In genomic region chr6:38145463-38146065, GRCm38 (mm10) we compare ENCODE assay signal across 11 mouse cellular contexts. TPM values are rescaled to one million over a fixed set of nuclear protein-coding genes. Genes with fewer than 3 reads are reported as not detected.
DNase-seq lines count a peak whose midpoint lies in the region; ATAC-seq and TF ChIP-seq lines count a peak whose summit lies in the region.
"Had no signal": no experiment of that assay in that cellular context is flagged by ENCODE, and none has a peak within 500 bp of the region (broad histone marks: within the 10 kb centered on the region; RNA-seq: fewer than 3 reads in every experiment).

No protein-coding gene starts in this region.

- WGBS in heart, embryonic 12.5 days = 63% methylated on average over 8 of the region's 8 CpGs
- WGBS in forebrain, embryonic 15.5 days = 62% methylated on average over 8 of the region's 8 CpGs

- no peak overlapping the region for H3K4me2 ChIP-seq in heart, embryonic 12.5 days
- no peak overlapping the region for H3K4me2 ChIP-seq in forebrain, embryonic 15.5 days (replicated peaks)
- H3K4me2 ChIP-seq: liver, embryonic 13.5 days had no signal

- no peak for TF ChIP-seq POLR2A in ES-Bruce4 (IDR thresholded peaks at IDR 0.05; ENCODE audit: insufficient read depth, low read length)

- no peak for TF ChIP-seq CTCF in ES-Bruce4 (IDR thresholded peaks at IDR 0.05; ENCODE audit: low read depth, low read length)

- H3K9me3 ChIP-seq in heart, embryonic 12.5 days (replicated peaks) = no peaks in the 10 kb centered on the region
- no peaks in the 10 kb centered on the region for H3K9me3 ChIP-seq in ES-Bruce4 (replicated peaks; ENCODE audit: control insufficient read depth, insufficient read depth, low read length, poor library complexity, severe bottlenecking)
- no peaks in the 10 kb centered on the region for H3K9me3 ChIP-seq in forebrain, embryonic 15.5 days
- H3K9me3 ChIP-seq: G1E; liver, embryonic 13.5 days had no signal

- H3K4me1 ChIP-seq in heart, embryonic 12.5 days (replicated peaks) = peaks cover 21% of the 10 kb centered on the region
- H3K4me1 ChIP-seq in ES-Bruce4 (ENCODE audit: control insufficient read depth, insufficient read depth, low read length) = peaks cover 2% of the 10 kb centered on the region
- no peaks in the 10 kb centered on the region for H3K4me1 ChIP-seq in forebrain, embryonic 15.5 days

- peaks cover 14% of the 10 kb centered on the region for H3K36me3 ChIP-seq in heart, embryonic 12.5 days
- H3K36me3 ChIP-seq in ES-Bruce4 (ENCODE audit: control insufficient read depth, insufficient read depth, low read length, poor library complexity, severe bottlenecking) = no peaks in the 10 kb centered on the region
- peaks cover 59% of the 10 kb centered on the region for H3K36me3 ChIP-seq in forebrain, embryonic 15.5 days
- H3K36me3 ChIP-seq: G1E; liver, embryonic 13.5 days had no signal

- no peaks in the 10 kb centered on the region for H3K27me3 ChIP-seq in heart, embryonic 12.5 days (replicated peaks)
- no peaks in the 10 kb centered on the region for H3K27me3 ChIP-seq in ES-Bruce4 (ENCODE audit: control insufficient read depth, insufficient read depth, low read length, poor library complexity, severe bottlenecking)
- H3K27me3 ChIP-seq in forebrain, embryonic 15.5 days = no peaks in the 10 kb centered on the region
- H3K27me3 ChIP-seq: liver, embryonic 13.5 days had no signal

- no peak overlapping the region for H3K4me3 ChIP-seq in heart, embryonic 12.5 days
- H3K4me3 ChIP-seq in ES-Bruce4 (ENCODE audit: low read depth, low read length) = no peak overlapping the region
- H3K4me3 ChIP-seq in forebrain, embryonic 15.5 days = no peak overlapping the region
- H3K4me3 ChIP-seq: liver, embryonic 13.5 days had no signal

- H3K9ac ChIP-seq in heart, embryonic 12.5 days = no peak overlapping the region
- H3K9ac ChIP-seq in ES-Bruce4 (ENCODE audit: low read depth, poor library complexity, severe bottlenecking) = no peak overlapping the region
- H3K9ac ChIP-seq in forebrain, embryonic 15.5 days (replicated peaks) = no peak overlapping the region
- H3K9ac ChIP-seq: liver, embryonic 13.5 days had no signal

- no peak for DNase-seq in heart, postnatal 4 days
- peak; percentile 69 for DNase-seq in kidney, postnatal 36 days
- DNase-seq in cerebellum, postnatal 36 days = no peak
- no peak for DNase-seq in cerebellum, adult 11 months
- DNase-seq: liver, embryonic 13.5 days had no signal

- peak overlapping the region; percentile 75; the same call in 1 of the 2 replicates for H3K27ac ChIP-seq in heart, embryonic 12.5 days (ENCODE audit: poor library complexity, severe bottlenecking)
- H3K27ac ChIP-seq in ES-Bruce4 (ENCODE audit: insufficient read depth, low read length) = peak overlapping the region; percentile 77
- no peak overlapping the region for H3K27ac ChIP-seq in forebrain, embryonic 15.5 days (replicated peaks)

- TF ChIP-seq EP300 in ES-Bruce4 (IDR thresholded peaks at IDR 0.05; ENCODE audit: insufficient read depth, low read depth, low read length) = no peak

- no peak for ATAC-seq in heart, embryonic 12.5 days (ENCODE audit: insufficient number of reproducible peaks, low FRiP score)
- peak; percentile 67 for ATAC-seq in granulocyte monocyte progenitor cell, adult 5-6 weeks (replicated peaks; ENCODE audit: poor library complexity, severe bottlenecking)
- ATAC-seq in forebrain, embryonic 15.5 days (replicated peaks) = no peak

RNA-seq across cellular contexts. Expression of gene Atp6v0a4, which starts 21.2 kb away (rescaled TPM):
- 0.06 and 0.15 TPM in 2 replicates for polyA plus RNA-seq in heart, embryonic 12.5 days (2016; fragmentation: Nextera tagmentation; extraction: Ambion mirVana)
- total RNA-seq in heart, postnatal 4 days (2021) = 1 to 10 TPM; 2.1 to 2.9 TPM
- polyA plus RNA-seq in ES-Bruce4 (2011; ENCODE audit: insufficient read depth, insufficient read length, low read depth, missing spikeins) = 4.9 and 6.1 TPM in 2 replicates
- total RNA-seq in granulocyte monocyte progenitor cell, adult 5-6 weeks (2014; fragmentation: Nextera tagmentation) = not detected in 2 replicates
- total RNA-seq in granulocyte monocyte progenitor cell, adult 5-6 weeks (2017) = not detected in 2 replicates
- 0.19 and 0.38 TPM in 2 replicates for polyA plus RNA-seq in forebrain, embryonic 15.5 days (2015; fragmentation: Nextera tagmentation; extraction: Ambion mirVana)
- total RNA-seq: G1E had no signal
- polyA plus RNA-seq: G1E had no signal

RNA-seq across cellular contexts. Expression of gene Tmem213, which starts 36.5 kb away (rescaled TPM):
- not detected in 2 replicates for polyA plus RNA-seq in heart, embryonic 12.5 days (2016; fragmentation: Nextera tagmentation; extraction: Ambion mirVana)
- total RNA-seq in heart, postnatal 4 days (2021) = not detected
- 3.0 and 3.3 TPM in 2 replicates for polyA plus RNA-seq in ES-Bruce4 (2011; ENCODE audit: insufficient read depth, insufficient read length, low read depth, missing spikeins)
- not detected in 2 replicates for total RNA-seq in granulocyte monocyte progenitor cell, adult 5-6 weeks (2014; fragmentation: Nextera tagmentation)
- not detected in 2 replicates for total RNA-seq in granulocyte monocyte progenitor cell, adult 5-6 weeks (2017)
- not detected in 2 replicates for polyA plus RNA-seq in forebrain, embryonic 15.5 days (2015; fragmentation: Nextera tagmentation; extraction: Ambion mirVana)
- total RNA-seq: G1E had no signal
- polyA plus RNA-seq: frontal cortex, adult 2 months; G1E; liver, embryonic 13.5 days had no signal

Comparison
In these comparisons a context has a peak if more than half of its experiments do, and no peak if none do; other contexts are left out.
1. DNase-seq: peak in kidney, postnatal 36 days (2 of 2); none in heart, postnatal 4 days (single experiment), cerebellum, postnatal 36 days (0 of 2) and cerebellum, adult 11 months (single experiment).